Mouse (Mus musculus): ENCODE data around the gene Rasa3. TPM values are rescaled to one million over a fixed set of nuclear protein-coding genes. Genes with fewer than 3 reads are reported as not detected.

The Rasa3 gene
- total and polyA plus RNA-seq, 3 experiments, result 22.4 to 28.0 TPM; not detected in 1

DNA sequence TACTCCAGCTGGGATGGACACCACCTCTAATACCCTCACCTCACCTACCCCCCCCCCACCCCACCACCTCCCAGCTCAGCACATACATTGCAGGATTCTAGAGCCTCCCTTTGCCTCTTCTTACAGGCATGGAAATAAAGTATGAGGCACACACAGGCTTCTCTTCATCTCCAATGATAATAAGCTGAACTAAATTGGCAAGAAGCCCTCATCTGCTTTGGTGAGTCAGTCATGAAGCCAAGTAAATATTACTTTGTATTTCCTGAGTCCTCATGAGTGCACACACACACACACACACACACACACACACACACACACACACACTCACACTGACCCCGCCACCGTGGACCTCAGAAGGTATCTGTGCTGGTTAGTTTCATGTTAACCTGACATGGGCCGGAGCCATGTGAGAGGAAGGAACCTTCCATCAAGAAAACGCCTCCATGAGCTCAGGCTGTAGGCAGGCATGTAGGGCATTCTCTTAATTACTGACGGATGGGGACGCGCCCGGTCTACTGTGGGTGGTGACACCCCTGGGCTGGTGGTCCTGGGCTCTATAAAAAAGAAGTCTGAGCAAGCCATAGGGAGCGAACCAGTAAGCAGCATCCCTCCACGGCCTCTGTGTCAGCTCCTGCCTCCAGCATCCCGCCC is 26.7 kb downstream of the Rasa3 start:
- Histone ChIP-seq H3K4me1 (ENCODE audit: control insufficient read depth in 1 of 2, insufficient read depth in 2 of 2, low read length in 2 of 2) (peaks cover 2 to 16% of the 10 kb centered on the region in 2 experiments; a peak in 2 of 4 replicates), H3K4me3 (ENCODE audit: control insufficient read depth in 1 of 2, insufficient read depth in 1 of 2, low read depth in 2 of 2, low read length in 2 of 2) (no peak overlapping the region), H3K79me2 (ENCODE audit: control insufficient read depth, insufficient read depth, low read length, poor library complexity) (peaks cover 2% of the 10 kb centered on the region; the same call in 1 of the 2 replicates), H3K9ac (ENCODE audit: control insufficient read depth, low read depth, low read length, poor library complexity, severe bottlenecking) (no peak overlapping the region), H3K36me3 (ENCODE audit: control insufficient read depth in 1 of 2, insufficient read depth in 2 of 2, low read length in 2 of 2) (peaks cover 0 to 7% of the 10 kb centered on the region in 2 experiments; a peak in 2 of 4 replicates), H3K9me3 (replicated peaks; ENCODE audit: insufficient read depth, low read length) (no peaks in the 10 kb centered on the region), H3K27me3 (ENCODE audit: control insufficient read depth in 1 of 2, insufficient read depth in 2 of 2, low read length in 2 of 2) (no peaks in the 10 kb centered on the region), H3K27ac (ENCODE audit: control insufficient read depth, low read depth, low read length) (no peak overlapping the region)
- TF ChIP-seq MYB (IDR thresholded peaks at IDR 0.05; ENCODE audit: low read depth, low read length) (no peak), RCOR1 (IDR thresholded peaks at IDR 0.05; ENCODE audit: low read depth, low read length) (no peak), TBP (IDR thresholded peaks at IDR 0.05; ENCODE audit: low read depth, low read length) (no peak), ZNF384 (IDR thresholded peaks at IDR 0.05; ENCODE audit: low read depth, low read length) (no peak), ETS1 (IDR thresholded peaks at IDR 0.05; ENCODE audit: low read depth, low read length) (no peak), SIN3A (IDR thresholded peaks at IDR 0.05; ENCODE audit: low read length) (no peak), HCFC1 (IDR thresholded peaks at IDR 0.05; ENCODE audit: low read depth, low read length) (no peak), NRF1 (IDR thresholded peaks at IDR 0.05; ENCODE audit: insufficient read depth, low read depth, low read length, poor library complexity, severe bottlenecking) (no peak), MAFK (IDR thresholded peaks at IDR 0.05; ENCODE audit: borderline replicate concordance, low read depth, low read length) (no peak), USF2 (IDR thresholded peaks at IDR 0.05; ENCODE audit: borderline replicate concordance in 1 of 2, insufficient read depth in 1 of 2, low read depth in 1 of 2, low read length in 2 of 2) (no peak), POLR2AphosphoS5 (IDR thresholded peaks at IDR 0.05; ENCODE audit: borderline replicate concordance, low read depth, low read length) (no peak), SMC3 (IDR thresholded peaks at IDR 0.05; ENCODE audit: low read depth, low read length) (no peak), MAZ (IDR thresholded peaks at IDR 0.05; ENCODE audit: low read depth, low read length) (no peak), KAT2A (conservative IDR thresholded peaks at IDR 0.05; ENCODE audit: low read depth, low read length) (no peak), JUND (IDR thresholded peaks at IDR 0.05; ENCODE audit: low read depth, low read length) (no peak), POLR2AphosphoS2 (IDR thresholded peaks at IDR 0.05; ENCODE audit: low read length) (no peak), CHD2 (IDR thresholded peaks at IDR 0.05; ENCODE audit: low read length) (no peak), ZKSCAN1 (IDR thresholded peaks at IDR 0.05; ENCODE audit: low read depth, low read length) (no peak), UBTF (IDR thresholded peaks at IDR 0.05; ENCODE audit: borderline replicate concordance, insufficient read depth, low read depth, low read length) (no peak)
- DNase-seq (ENCODE audit: low read depth, low spot score), result peak; percentile 23

GRCm38 (mm10) chr8:13649154-13649515 is 28.3 kb downstream of the Rasa3 start:
- Histone ChIP-seq H3K9me3 (replicated peaks; ENCODE audit: insufficient read depth, low read length) (no peaks in the 10 kb centered on the region), H3K4me3 (ENCODE audit: control insufficient read depth in 1 of 2, insufficient read depth in 1 of 2, low read depth in 2 of 2, low read length in 2 of 2) (no peak overlapping the region), H3K27me3 (ENCODE audit: control insufficient read depth in 1 of 2, insufficient read depth in 2 of 2, low read length in 2 of 2) (no peaks in the 10 kb centered on the region), H3K4me1 (ENCODE audit: control insufficient read depth in 1 of 2, insufficient read depth in 2 of 2, low read length in 2 of 2) (peaks cover 2 to 16% of the 10 kb centered on the region in 2 experiments; a peak in 2 of 4 replicates), H3K79me2 (ENCODE audit: control insufficient read depth, insufficient read depth, low read length, poor library complexity) (peaks cover 2% of the 10 kb centered on the region; the same call in 1 of the 2 replicates), H3K36me3 (ENCODE audit: control insufficient read depth in 1 of 2, insufficient read depth in 2 of 2, low read length in 2 of 2) (peaks cover 0 to 7% of the 10 kb centered on the region in 2 experiments; a peak in 2 of 4 replicates), H3K9ac (ENCODE audit: control insufficient read depth, low read depth, low read length, poor library complexity, severe bottlenecking) (no peak overlapping the region), H3K27ac (ENCODE audit: control insufficient read depth, low read depth, low read length) (no peak overlapping the region)
- peak; percentile 70 for DNase-seq (ENCODE audit: low read depth, low spot score)
- TF ChIP-seq MAX (IDR thresholded peaks at IDR 0.05; ENCODE audit: low read length) (no peak), TCF12 (IDR thresholded peaks at IDR 0.05; ENCODE audit: low read depth, low read length) (peak; percentile 41; the same call in 1 of the 2 replicates), CHD1 (IDR thresholded peaks at IDR 0.05; ENCODE audit: low read depth, low read length) (no peak), ETS1 (IDR thresholded peaks at IDR 0.05; ENCODE audit: low read depth, low read length) (0 out of 2 replicates have a peak, but pooled peaks have one; percentile 16), E2F4 (IDR thresholded peaks at IDR 0.05; ENCODE audit: borderline replicate concordance, low read depth, low read length) (no peak), ELF1 (IDR thresholded peaks at IDR 0.05; ENCODE audit: low read depth, low read length) (no peak), RAD21 (IDR thresholded peaks at IDR 0.05; ENCODE audit: low read depth, low read length) (no peak), MYB (IDR thresholded peaks at IDR 0.05; ENCODE audit: low read depth, low read length) (peak; percentile 42; the same call in 1 of the 2 replicates), RCOR1 (IDR thresholded peaks at IDR 0.05; ENCODE audit: low read depth, low read length) (peak; percentile 93), JUND (IDR thresholded peaks at IDR 0.05; ENCODE audit: low read depth, low read length) (peak; percentile 99), BHLHE40 (IDR thresholded peaks at IDR 0.05; ENCODE audit: borderline replicate concordance, low read depth, low read length) (no peak), ZKSCAN1 (IDR thresholded peaks at IDR 0.05; ENCODE audit: low read depth, low read length) (no peak), EP300 (IDR thresholded peaks at IDR 0.05; ENCODE audit: low read depth in 1 of 2, low read length in 2 of 2) (peak; percentile 76 to 83), MAFK (IDR thresholded peaks at IDR 0.05; ENCODE audit: borderline replicate concordance, low read depth, low read length) (no peak), SMC3 (IDR thresholded peaks at IDR 0.05; ENCODE audit: low read depth, low read length) (no peak), TAL1 (IDR thresholded peaks at IDR 0.05; ENCODE audit: low read length) (peak; percentile 64), GATA1 (IDR thresholded peaks at IDR 0.05; ENCODE audit: low read depth, low read length) (peak; percentile 63), NRF1 (IDR thresholded peaks at IDR 0.05; ENCODE audit: insufficient read depth, low read depth, low read length, poor library complexity, severe bottlenecking) (no peak)

Data from MEL (cell line).